Mouse (Mus musculus) G1E (cell line): Measurements from ENCODE around the gene Wdr25.

Source experiments
- CTCF ChIP-seq: IDR thresholded peaks from 2 replicates; pipeline ENCODE4 v1.5.1; 2012; ENCODE audit warnings: low read depth, low read length, inconsistent platforms, mixed read lengths
- GATA1 ChIP-seq: IDR thresholded peaks from 2 replicates; pipeline ENCODE4 v1.6.1; 2012; ENCODE audit warnings: borderline replicate concordance, low read length, inconsistent platforms, mixed read lengths
- TAL1 ChIP-seq: conservative IDR thresholded peaks from 2 replicates; pipeline ENCODE4 v1.6.1; 2012; ENCODE audit warnings: low read depth, low read length, inconsistent platforms, mixed read lengths

GRCm38 (mm10) chr12:108850886-108851285 lies 42.5 kb upstream of the Wdr25 start:
- no peak for TF ChIP-seq CTCF
- TF ChIP-seq TAL1, result no peak
- TF ChIP-seq GATA1, result no peak
